In the genomic region with DNA sequence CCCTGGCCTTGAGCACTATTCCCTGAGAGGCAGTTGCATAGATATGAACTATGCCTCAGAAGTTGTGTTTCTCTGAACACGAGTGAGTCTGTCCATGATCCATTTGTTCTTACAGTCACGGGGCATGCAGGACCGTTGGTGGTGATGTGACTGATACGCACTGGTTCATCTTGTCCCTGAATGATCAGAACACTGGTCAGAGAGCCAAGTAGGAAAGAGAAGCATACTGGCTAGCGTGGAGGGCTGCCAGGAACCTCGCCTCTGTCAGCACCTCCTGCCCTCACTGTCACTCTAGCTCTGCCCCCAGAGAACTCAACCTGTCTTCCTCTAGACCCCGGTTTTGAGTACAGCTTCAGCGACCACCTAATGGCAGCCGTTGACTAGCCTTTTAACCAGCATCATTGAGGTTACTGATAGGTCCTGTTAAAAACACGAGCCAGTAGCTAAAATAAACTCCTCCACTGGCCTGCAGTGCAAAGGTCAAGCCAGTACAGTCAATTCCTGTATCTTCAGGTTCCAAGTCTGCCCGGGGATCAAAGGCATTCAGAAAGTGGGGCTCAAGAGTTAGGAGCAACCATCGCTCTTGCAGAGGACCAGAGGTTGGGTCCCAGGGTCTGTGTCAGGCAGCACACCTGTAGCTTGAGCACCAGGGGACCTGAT, we compare ENCODE assay signal across 21 mouse cellular contexts.
DNase-seq lines count a peak whose midpoint lies in the region; ATAC-seq and TF ChIP-seq lines count a peak whose summit lies in the region.
"Had no signal": no experiment of that assay in that cellular context is flagged by ENCODE, and none has a peak within 500 bp of the region (broad histone marks: within the 10 kb centered on the region; RNA-seq: fewer than 3 reads in every experiment).

No protein-coding gene starts in this region.

- peak; percentile 97 for DNase-seq in heart, adult 11 months
- DNase-seq in heart, postnatal 25 days (ENCODE audit: low spot score): no peak
- DNase-seq in lung, postnatal 25 days (ENCODE audit: low spot score): peak; percentile 31
- DNase-seq in lung, postnatal 0 days (ENCODE audit: low spot score): no peak
- DNase-seq in gastrocnemius, postnatal 10 days: peak; percentile 30
- DNase-seq: adrenal gland, postnatal 25 days; cerebellum, adult 9-10 months; kidney, adult 2 months; kidney, postnatal 10 days; lung, adult 2 months; right cerebral cortex, postnatal 4 days; thymus, adult 18-20 months; thymus, postnatal 4 days had no signal

- H3K27me3 ChIP-seq in lung, postnatal 0 days (replicated peaks; ENCODE audit: insufficient read depth, low read length): no peaks in the 10 kb centered on the region
- H3K27me3 ChIP-seq in testis, adult 2 months (ENCODE audit: control insufficient read depth, insufficient read depth, low read length): no peaks in the 10 kb centered on the region
- H3K27me3 ChIP-seq in forebrain, embryonic 13.5 days: peaks cover 8% of the 10 kb centered on the region
- H3K27me3 ChIP-seq in hindbrain, embryonic 12.5 days: peaks cover 8% of the 10 kb centered on the region
- H3K27me3 ChIP-seq: neural tube, embryonic 12.5 days had no signal

- no peak overlapping the region for H3K4me3 ChIP-seq in lung, postnatal 0 days (ENCODE audit: low read depth, low read length)
- no peak overlapping the region for H3K4me3 ChIP-seq in testis, adult 2 months (ENCODE audit: control insufficient read depth, low read depth, low read length)
- H3K4me3 ChIP-seq in forebrain, embryonic 13.5 days: no peak overlapping the region
- H3K4me3 ChIP-seq in hindbrain, embryonic 12.5 days: no peak overlapping the region
- H3K4me3 ChIP-seq: embryonic facial prominence, embryonic 10.5 days; limb, embryonic 15.5 days; neural tube, embryonic 12.5 days had no signal

- H3K27ac ChIP-seq in lung, postnatal 0 days (ENCODE audit: low read length): no peak overlapping the region
- H3K27ac ChIP-seq in testis, adult 2 months (ENCODE audit: control insufficient read depth, insufficient read depth, low read depth, low read length): peak overlapping the region; percentile 3; the same call in 1 of the 2 replicates
- no peak overlapping the region for H3K27ac ChIP-seq in forebrain, embryonic 13.5 days
- H3K27ac ChIP-seq in hindbrain, embryonic 12.5 days: no peak overlapping the region
- H3K27ac ChIP-seq: embryonic facial prominence, embryonic 10.5 days; limb, embryonic 15.5 days; neural tube, embryonic 12.5 days had no signal

- intact Hi-C loops in heart, postnatal 25 days (cut with DNase I): no loop called here

- H3K9me3 ChIP-seq in lung, postnatal 0 days (ENCODE audit: low read length): no peaks in the 10 kb centered on the region
- H3K9me3 ChIP-seq in forebrain, embryonic 13.5 days (replicated peaks): no peaks in the 10 kb centered on the region
- no peaks in the 10 kb centered on the region for H3K9me3 ChIP-seq in hindbrain, embryonic 12.5 days (replicated peaks)
- H3K9me3 ChIP-seq: embryonic facial prominence, embryonic 10.5 days; limb, embryonic 15.5 days; neural tube, embryonic 12.5 days had no signal

- TF ChIP-seq CTCF in lung, postnatal 0 days (IDR thresholded peaks at IDR 0.05): no peak
- no peak for TF ChIP-seq CTCF in testis, adult 2 months (IDR thresholded peaks at IDR 0.05; ENCODE audit: control insufficient read depth, insufficient read depth, insufficient replicate concordance, low read depth, low read length)

- H3K4me1 ChIP-seq in lung, postnatal 0 days (ENCODE audit: insufficient read depth, low read depth, low read length): peaks cover 4% of the 10 kb centered on the region; the same call in 1 of the 2 replicates
- H3K4me1 ChIP-seq in testis, adult 2 months (ENCODE audit: control insufficient read depth, insufficient read depth, low read length): peaks cover 2% of the 10 kb centered on the region
- H3K4me1 ChIP-seq in forebrain, embryonic 13.5 days: peaks cover 2% of the 10 kb centered on the region; the same call in 1 of the 2 replicates
- no peaks in the 10 kb centered on the region for H3K4me1 ChIP-seq in hindbrain, embryonic 12.5 days
- H3K4me1 ChIP-seq: neural tube, embryonic 12.5 days had no signal

- no peak overlapping the region for H3K4me2 ChIP-seq in lung, postnatal 0 days (replicated peaks; ENCODE audit: low read depth, low read length)
- no peak overlapping the region for H3K4me2 ChIP-seq in forebrain, embryonic 13.5 days
- no peak overlapping the region for H3K4me2 ChIP-seq in hindbrain, embryonic 12.5 days (replicated peaks)
- H3K4me2 ChIP-seq: limb, embryonic 15.5 days; midbrain, embryonic 11.5 days; neural tube, embryonic 12.5 days had no signal

- no peak for TF ChIP-seq EP300 in lung, postnatal 0 days (IDR thresholded peaks at IDR 0.05)

- no peak for TF ChIP-seq POLR2A in testis, adult 2 months (IDR thresholded peaks at IDR 0.05; ENCODE audit: control insufficient read depth, low read depth, low read length)

- ATAC-seq in lung, postnatal 0 days: no peak
- no peak for ATAC-seq in forebrain, embryonic 13.5 days
- ATAC-seq in hindbrain, embryonic 12.5 days (ENCODE audit: low FRiP score): no peak
- ATAC-seq: forebrain, embryonic 14.5 days had no signal

- no peaks in the 10 kb centered on the region for H3K36me3 ChIP-seq in lung, postnatal 0 days (ENCODE audit: insufficient read depth, low read length)
- H3K36me3 ChIP-seq in testis, adult 2 months (ENCODE audit: control insufficient read depth, insufficient read depth, low read length): no peaks in the 10 kb centered on the region
- no peaks in the 10 kb centered on the region for H3K36me3 ChIP-seq in forebrain, embryonic 13.5 days (ENCODE audit: poor library complexity, severe bottlenecking)
- H3K36me3 ChIP-seq in hindbrain, embryonic 12.5 days: no peaks in the 10 kb centered on the region
- H3K36me3 ChIP-seq: embryonic facial prominence, embryonic 10.5 days; limb, embryonic 15.5 days; neural tube, embryonic 12.5 days had no signal

- 58% methylated on average over 12 of the region's 12 CpGs for WGBS in lung, postnatal 0 days
- 92% methylated on average over 12 of the region's 12 CpGs for WGBS in forebrain, embryonic 13.5 days
- WGBS in hindbrain, embryonic 12.5 days: 85% methylated on average over 12 of the region's 12 CpGs

- no peak overlapping the region for H3K9ac ChIP-seq in lung, postnatal 0 days (replicated peaks; ENCODE audit: low read depth)
- no peak overlapping the region for H3K9ac ChIP-seq in forebrain, embryonic 13.5 days
- H3K9ac ChIP-seq in hindbrain, embryonic 12.5 days: no peak overlapping the region
- H3K9ac ChIP-seq: limb, embryonic 15.5 days; neural tube, embryonic 12.5 days had no signal

Comparison
In these comparisons a context has a peak if more than half of its experiments do, and no peak if none do; other contexts are left out.
1. DNase-seq: peak in heart, adult 11 months (single experiment), lung, postnatal 25 days (single experiment) and gastrocnemius, postnatal 10 days (single experiment); none in heart, postnatal 25 days (single experiment) and lung, postnatal 0 days (single experiment).